In the genomic region with DNA sequence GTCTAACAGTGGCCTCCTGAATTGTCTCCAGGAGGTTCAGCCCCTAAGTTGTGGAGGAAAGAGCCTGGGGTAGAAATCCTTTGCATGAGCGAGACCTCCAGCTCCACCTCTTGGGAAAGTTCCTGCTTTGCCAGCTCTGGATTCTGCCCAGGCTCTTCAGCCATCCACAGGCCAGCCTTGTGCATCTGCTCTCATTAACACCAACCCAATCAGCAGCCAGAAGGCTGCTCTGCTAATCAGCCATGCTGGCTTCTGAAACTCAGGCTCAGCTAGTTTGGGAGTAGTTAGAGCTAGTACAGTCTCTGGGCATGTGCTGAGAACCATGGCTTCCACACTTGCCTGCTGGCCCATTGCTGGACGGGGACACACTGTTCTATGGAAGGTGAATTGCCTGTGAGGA, we compare ENCODE assay signal across 24 mouse cellular contexts. TPM values are rescaled to one million over a fixed set of nuclear protein-coding genes. Genes with fewer than 3 reads are reported as not detected.
"Had no signal": no experiment of that assay in that cellular context is flagged by ENCODE, and none has a peak within 500 bp of the region (broad histone marks: within the 10 kb centered on the region; RNA-seq: fewer than 3 reads in every experiment).

No protein-coding gene starts in this region.

- H3K9ac ChIP-seq: limb, embryonic 12.5 days; limb, embryonic 15.5 days; liver, embryonic 14.5 days; liver, postnatal 0 days; lung, embryonic 14.5 days; midbrain, embryonic 12.5 days; midbrain, embryonic 15.5 days; neural tube, embryonic 12.5 days; neural tube, embryonic 15.5 days had no signal

- H3K4me2 ChIP-seq: limb, embryonic 12.5 days; limb, embryonic 15.5 days; liver, embryonic 11.5 days; lung, embryonic 14.5 days; midbrain, embryonic 12.5 days; midbrain, embryonic 15.5 days; neural tube, embryonic 12.5 days; neural tube, embryonic 15.5 days had no signal

- H3K4me1 ChIP-seq: limb, embryonic 12.5 days; limb, embryonic 15.5 days; midbrain, embryonic 12.5 days; neural tube, embryonic 15.5 days had no signal

- H3K9me3 ChIP-seq: limb, embryonic 12.5 days; limb, embryonic 15.5 days; midbrain, embryonic 12.5 days; midbrain, embryonic 15.5 days; neural tube, embryonic 12.5 days; neural tube, embryonic 15.5 days had no signal

- ATAC-seq: liver, postnatal 0 days; lung, postnatal 0 days; midbrain, embryonic 15.5 days had no signal

- DNase-seq: kidney, postnatal 25 days; layer of hippocampus, adult 9-11 months; liver, postnatal 0 days; lung, embryonic 14.5 days; right cerebral cortex, adult 18-20 months; right cerebral cortex, postnatal 14 days; right cerebral cortex, postnatal 4 days; thymus, adult 2 months; thymus, postnatal 14 days; thymus, postnatal 4 days had no signal

- H3K27ac ChIP-seq: kidney, postnatal 0 days; layer of hippocampus, adult 2 months; limb, embryonic 12.5 days; limb, embryonic 15.5 days; liver, embryonic 14.5 days; macrophage; midbrain, embryonic 12.5 days; midbrain, embryonic 15.5 days; neural tube, embryonic 12.5 days; neural tube, embryonic 15.5 days; stomach, postnatal 0 days had no signal

- H3K4me3 ChIP-seq: layer of hippocampus, adult 2 months; limb, embryonic 12.5 days; limb, embryonic 15.5 days; midbrain, embryonic 12.5 days; midbrain, embryonic 15.5 days; neural tube, embryonic 12.5 days; neural tube, embryonic 15.5 days had no signal

- H3K36me3 ChIP-seq: limb, embryonic 12.5 days; limb, embryonic 15.5 days; midbrain, embryonic 15.5 days; neural tube, embryonic 15.5 days had no signal

- H3K27me3 ChIP-seq: limb, embryonic 15.5 days; midbrain, embryonic 15.5 days; neural tube, embryonic 12.5 days; neural tube, embryonic 15.5 days had no signal

RNA-seq across cellular contexts. Expression of a gene that starts 43.0 kb away (rescaled TPM):
- total RNA-seq: megakaryocyte, adult 5-6 weeks had no signal
- polyA plus RNA-seq: macrophage had no signal
